Mouse (Mus musculus) 3T3-L1 (cell line): ENCODE results near the gene Ppox.

Experiments used
- DNase-seq: peaks from one replicate; pipeline ENCODE4 v3.0.0-alpha.2; 2015; ENCODE audit warnings: low read depth, low spot score

The Ppox gene

DNA sequence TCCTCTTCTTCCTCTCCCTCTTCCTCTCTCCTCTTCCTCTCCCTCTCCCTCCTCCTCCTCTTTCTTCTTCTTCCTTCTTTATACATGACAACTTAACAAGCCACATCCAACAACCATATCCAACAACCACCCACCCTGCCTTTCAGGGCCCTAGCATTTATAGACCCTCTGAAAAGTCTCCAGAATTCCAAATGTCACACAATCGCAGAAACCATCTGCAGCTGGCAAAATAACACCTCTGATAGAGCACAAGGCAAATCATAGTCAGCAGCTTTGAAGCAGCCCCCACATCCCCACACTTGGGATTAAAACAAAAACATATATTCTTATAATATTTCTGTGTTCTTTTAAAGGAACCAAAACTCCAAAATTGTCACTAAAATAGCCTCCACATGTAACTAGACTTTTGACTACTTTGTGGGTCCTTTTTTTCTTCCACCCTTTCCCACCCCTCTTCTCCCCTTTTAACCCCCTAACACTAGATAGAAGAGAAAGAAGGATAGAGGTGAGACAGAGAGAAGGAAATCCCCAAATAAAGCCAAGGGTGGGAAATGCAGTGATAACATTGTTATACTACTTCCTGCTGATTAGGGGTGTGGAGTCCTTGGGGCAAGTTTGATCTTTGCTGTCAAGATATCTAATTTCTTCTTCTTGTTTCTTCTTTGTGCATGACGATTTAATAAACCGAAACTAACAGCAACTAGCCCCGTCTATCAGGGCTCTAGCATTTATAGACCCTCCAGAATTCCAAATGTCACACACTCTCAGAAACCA lies 14.8 kb downstream of the Ppox start:
- no peak for DNase-seq

DNA sequence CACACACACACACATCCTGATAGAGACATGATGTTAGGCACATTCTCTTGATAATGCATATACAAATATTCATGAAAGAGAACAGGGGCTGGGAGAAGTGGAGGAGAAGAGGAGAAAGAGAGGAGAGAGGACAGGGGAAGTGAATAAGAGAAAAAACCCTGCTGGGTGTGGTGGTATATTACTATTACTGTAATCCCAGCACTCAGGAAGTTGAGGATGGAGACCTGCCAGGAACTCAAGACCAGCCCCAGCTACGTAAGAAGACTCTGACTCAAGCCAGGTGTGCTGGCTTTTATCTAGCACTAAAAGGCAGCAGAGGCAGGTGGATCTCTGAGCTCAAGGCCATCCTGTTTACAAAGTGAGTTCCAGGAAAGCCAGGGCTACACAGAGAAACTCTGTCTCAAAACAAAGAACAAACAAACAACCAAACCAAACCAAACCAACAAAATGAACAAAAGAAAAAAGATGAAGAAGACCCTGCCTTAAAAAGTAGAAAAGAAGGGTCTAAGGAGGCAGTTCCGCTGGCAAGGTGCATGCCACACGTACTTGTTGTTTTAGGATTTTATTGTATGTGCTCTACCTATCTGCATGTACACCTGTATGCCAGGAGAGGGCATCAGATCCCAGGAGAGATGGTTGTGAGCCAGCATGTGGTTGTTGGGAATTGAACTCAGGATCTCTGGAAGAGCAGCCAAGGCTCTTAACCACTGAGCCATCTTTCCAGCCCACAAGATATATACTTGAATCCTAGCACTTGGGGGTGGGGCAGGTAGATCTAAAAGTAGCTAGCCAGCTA lies 17.1 kb downstream of the Ppox start:
- DNase-seq = peak; percentile 57

DNA sequence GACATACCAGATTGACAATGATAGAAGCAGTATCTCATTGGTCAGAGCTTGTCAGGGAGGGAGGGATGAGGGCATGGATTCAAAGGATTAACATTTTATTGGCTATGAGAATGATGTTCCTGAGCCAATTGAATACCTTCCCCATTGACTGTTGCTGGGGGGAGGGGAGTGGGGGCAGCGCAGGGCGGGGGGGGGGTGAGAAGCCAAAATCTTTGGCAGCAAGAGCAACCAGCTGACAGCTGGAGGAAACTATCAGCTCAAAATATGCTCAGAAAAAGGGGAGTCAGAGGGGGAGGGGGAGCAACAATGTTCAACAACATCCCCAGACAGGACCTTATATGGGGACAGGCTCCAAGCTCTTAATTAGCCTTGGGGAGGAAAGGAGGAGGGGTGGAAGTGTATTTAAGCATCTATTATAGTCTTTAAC lies 17.8 kb downstream of the Ppox start:
- DNase-seq = peak; percentile 91

DNA sequence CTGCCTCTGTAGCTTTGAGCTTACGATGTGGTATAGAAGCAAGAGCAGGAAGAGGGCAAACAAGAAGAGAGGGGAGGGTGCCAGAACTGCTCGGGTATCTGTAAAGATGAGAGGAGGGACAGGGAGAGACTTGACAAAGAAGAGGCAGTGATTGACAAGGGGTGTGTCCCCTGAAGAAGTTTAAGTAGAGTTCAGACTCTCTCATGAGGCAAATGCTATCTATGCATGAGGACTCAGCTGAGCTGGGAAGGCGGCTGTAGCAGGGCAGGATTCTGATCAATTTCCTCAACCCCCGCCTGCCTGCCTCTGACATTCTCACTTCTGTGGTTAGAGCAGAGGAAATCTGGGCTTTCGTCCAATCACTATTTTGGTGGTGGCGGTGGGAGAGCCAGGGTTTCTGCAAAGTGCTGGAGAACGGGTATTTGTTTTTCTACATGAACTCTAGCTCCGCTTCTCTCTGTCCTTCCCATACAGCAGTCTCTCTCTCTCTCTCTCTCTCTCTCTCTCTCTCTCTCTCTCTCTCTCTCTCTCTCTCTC lies 18.3 kb downstream of the Ppox start:
- DNase-seq = peak; percentile 94

DNA sequence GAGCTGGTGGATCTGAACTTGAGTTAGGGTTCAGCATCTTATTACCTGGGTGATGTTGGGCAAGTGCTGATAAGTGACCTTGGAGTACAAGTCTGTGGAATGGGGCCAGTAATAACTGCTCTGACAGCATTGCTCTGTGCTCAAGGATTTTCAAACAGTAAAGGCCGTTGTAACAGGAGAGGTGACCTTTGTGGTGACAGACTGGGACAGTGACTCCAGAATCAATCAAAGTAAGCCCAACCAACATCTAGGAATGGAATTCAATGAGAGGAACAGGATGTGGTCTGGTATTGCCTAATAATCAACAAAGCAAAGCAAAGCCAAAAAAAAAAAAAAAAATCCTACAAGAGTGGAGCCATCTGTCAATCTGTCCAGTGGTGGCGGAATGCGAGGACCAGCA lies 20.7 kb downstream of the Ppox start:
- DNase-seq = peak; percentile 19

DNA sequence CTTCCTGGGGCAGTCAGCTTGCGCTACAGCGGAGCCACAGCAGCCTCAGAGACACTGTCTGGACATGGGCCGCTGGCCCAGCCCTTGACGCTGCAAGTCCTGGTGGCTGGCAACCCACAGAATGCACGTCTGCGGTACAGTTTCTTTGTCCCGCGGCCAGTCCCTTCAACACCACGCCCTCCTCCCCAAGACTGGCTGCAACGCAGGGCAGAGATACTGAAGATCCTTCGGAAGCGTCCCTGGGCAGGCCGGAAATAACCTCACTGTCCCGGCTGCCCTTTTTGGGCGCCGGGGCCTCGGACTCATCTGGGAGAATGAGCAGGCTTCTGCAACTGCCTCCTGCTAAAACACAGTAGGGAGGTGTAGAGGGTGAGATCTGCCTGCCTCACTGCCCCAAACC lies 22.1 kb downstream of the Ppox start:
- no peak for DNase-seq

DNA sequence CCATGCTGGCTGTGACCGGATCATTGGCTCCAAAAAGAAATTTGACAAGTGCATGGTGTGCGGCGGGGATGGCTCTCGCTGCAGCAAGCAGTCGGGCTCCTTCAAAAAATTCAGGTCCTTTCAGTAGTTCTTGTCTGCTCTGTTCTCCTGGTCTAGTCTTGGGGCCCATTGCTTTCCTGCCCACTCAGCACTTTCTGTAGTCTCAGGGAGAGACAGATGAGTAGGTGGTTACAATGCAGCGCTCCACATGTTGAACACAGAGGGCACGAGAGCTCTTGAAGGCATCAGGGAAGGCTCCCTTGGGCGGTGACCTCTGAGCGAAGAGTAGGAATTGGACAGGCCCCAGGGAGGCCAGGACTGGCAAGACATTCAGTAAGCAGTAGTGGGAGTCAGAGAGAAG lies 23.2 kb downstream of the Ppox start:
- DNase-seq = no peak

DNA sequence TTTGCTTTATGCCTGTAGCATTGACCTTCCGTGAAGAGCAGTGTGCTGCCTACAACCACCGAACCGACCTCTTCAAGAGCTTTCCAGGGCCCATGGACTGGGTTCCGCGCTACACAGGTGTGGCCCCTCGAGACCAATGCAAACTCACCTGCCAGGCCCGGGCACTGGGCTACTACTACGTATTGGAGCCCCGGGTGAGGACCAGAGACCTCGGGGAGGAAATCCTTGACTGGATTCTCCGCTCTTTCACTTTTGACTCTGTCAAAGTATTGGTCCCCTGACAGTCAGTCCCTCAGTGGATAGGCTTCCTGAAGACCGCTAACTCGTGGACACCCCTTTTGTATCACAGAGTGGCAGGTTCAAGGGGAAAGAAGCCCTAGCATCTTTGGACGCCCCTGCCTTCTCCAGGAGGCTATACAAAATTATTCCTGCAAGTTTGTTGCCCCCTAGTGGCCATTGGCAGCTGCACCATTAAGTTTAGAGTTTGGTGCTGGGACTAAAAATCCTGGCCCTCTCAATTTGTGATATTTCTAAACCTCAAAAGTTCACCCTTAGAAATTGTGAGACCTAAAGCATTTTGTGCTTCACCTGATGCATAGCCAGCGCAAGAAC lies 23.9 kb downstream of the Ppox start:
- peak; percentile 85 for DNase-seq

DNA sequence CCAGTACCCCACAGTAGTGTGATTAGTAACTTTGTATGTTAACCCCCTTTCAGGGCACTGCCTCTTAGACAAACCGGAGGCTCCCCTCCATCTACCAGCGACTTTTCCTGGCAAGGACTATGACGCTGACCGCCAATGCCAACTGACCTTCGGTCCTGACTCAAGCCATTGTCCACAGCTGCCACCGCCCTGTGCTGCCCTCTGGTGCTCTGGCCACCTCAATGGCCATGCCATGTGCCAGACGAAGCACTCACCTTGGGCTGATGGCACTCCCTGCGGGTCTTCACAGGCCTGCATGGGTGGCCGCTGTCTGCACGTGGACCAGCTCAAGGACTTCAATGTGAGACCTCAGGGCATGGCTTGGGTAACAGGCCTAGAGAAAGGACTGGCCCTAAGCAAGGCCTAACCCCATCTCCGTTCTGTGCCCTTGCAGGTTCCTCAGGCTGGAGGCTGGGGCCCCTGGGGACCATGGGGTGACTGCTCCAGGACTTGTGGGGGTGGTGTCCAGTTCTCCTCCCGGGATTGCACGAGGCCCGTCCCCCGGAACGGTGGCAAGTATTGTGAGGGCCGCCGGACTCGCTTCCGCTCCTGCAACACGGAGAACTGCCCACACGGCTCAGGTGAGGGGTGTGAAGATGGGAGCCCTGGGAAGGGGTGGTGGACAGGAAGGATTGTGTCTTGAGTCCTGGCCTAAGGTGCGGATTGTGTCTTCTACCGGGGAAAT lies 24.7 kb downstream of the Ppox start:
- no peak for DNase-seq

DNA sequence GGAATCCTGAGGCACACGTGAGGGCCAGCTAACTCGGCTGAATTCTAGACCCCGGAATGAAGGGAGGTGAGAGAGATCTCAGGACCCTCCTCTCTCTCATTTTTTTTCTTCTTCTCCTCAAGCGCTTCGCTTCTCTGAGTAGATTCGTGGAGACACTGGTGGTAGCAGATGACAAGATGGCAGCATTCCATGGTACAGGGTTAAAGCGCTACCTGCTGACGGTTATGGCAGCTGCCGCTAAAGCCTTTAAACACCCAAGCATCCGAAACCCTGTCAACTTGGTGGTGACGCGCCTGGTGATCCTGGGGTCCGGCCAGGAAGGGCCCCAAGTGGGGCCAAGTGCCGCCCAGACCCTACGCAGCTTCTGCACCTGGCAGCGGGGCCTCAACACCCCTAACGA lies 28.6 kb downstream of the Ppox start:
- no peak for DNase-seq

DNA sequence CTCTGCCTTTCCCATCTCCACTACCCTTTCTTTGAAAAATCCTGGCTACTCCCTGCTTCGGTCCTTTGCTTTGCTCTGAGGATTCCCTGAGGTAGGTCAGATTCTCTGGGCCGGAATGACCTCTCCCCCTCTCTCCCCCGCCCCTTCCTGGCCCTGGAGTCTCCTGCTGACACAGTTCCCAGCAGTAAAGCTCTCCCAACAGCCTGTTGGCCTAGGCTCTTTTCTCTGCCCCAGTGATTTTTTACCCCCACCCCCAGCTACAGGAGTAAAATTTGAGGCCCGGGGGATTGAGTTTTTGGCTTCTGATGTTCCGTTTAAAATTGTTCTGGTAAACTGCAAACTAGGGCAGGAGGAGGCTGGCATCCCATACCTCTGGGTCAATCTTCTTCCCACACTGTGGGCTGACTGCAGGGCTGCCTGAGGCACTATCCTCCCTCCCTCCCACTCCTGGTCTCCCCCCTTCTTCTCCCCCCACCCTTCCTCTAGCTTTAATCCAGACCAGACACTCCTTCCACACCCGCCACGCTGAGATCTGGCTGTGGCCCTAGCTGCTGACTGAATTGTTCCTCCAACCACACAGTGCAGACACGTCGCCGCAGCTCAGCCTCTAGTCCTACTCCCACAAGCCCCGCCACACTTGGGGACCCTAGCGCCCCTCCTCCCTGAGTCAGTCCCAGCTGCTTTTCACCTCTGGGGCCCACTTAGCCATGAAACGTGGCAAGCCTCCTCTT lies 29.2 kb downstream of the Ppox start:
- peak; percentile 57 for DNase-seq

DNA sequence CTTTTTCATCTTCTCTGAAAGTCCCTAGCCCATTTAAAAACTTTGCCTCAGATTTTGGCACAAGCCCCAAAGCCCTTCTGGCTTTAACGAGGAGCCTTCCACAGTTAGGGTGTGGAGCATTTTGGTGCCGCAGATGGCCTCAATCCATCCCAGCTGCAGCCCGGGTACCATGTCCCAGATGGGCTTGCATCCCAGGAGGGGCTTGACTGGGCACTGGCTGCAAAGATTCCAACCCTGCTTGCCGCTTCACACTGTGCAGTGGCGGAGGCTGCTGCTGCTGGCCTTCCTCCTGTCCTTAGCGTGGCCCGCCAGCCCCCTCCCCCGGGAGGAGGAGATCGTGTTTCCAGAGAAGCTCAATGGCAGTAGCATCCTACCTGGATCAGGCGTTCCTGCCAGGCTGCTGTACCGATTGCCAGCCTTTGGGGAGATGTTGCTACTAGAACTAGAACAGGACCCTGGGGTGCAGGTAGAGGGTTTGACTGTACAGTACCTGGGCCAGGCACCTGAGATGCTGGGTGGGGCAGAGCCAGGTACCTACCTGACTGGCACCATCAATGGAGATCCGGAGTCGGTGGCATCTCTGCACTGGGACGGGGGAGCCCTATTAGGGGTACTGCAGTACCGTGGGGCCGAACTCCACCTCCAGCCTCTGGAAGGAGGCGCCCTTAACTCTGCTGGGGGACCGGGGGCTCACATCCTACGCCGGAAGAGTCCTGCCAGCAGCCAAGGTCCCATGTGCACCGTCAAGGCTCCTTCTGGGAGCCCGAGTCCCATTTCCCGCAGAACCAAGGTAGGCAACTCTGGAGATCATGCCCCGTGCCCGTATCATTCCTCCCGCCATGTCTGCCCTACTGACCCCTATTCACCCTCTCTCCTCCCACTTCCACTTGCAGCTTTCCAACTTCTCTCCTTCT lies 30.0 kb downstream of the Ppox start, which contains the start of gene Ndufs2:
Gene Ndufs2 (minus strand): TSS at position 709 of the 914 bp plus-strand sequence.
- DNase-seq = no peak

DNA sequence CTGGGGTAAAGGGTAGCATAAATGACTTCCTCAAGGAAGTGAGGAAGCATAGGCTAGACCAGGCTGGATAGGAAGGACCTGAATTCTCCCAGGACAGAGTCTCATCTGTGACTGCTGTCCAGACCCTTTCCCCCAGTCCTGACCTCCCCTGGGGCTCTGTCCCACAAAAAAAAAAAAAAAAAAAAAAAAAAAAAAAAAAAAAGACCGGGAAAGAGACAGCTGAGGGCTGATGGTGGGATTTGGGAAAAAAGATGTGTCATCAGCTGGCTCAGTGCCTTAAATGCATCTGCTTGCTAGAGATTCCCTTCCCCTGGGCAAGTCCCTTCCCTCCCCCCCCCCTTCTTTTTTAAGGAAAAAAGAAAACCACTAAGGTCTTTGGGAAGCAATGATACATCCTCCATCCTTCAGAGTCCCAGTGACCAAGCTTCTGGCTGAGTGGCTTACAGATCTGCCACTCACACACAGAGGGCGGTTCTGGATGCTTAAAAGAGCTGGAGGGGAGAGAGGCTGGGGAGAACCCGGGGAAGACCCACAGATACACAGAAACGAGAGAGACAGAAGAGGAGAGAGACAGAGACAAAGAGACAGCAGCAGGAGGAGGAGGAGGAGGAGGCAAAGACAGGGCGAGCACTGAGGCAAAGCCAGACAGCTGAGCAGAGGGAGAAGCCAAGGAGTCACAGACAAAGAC lies 30.9 kb downstream of the Ppox start, which contains the start of gene Adamts4:
Gene Adamts4 (plus strand): TSS at position 509 of the 688 bp plus-strand sequence.
- DNase-seq = peak; percentile 94

DNA sequence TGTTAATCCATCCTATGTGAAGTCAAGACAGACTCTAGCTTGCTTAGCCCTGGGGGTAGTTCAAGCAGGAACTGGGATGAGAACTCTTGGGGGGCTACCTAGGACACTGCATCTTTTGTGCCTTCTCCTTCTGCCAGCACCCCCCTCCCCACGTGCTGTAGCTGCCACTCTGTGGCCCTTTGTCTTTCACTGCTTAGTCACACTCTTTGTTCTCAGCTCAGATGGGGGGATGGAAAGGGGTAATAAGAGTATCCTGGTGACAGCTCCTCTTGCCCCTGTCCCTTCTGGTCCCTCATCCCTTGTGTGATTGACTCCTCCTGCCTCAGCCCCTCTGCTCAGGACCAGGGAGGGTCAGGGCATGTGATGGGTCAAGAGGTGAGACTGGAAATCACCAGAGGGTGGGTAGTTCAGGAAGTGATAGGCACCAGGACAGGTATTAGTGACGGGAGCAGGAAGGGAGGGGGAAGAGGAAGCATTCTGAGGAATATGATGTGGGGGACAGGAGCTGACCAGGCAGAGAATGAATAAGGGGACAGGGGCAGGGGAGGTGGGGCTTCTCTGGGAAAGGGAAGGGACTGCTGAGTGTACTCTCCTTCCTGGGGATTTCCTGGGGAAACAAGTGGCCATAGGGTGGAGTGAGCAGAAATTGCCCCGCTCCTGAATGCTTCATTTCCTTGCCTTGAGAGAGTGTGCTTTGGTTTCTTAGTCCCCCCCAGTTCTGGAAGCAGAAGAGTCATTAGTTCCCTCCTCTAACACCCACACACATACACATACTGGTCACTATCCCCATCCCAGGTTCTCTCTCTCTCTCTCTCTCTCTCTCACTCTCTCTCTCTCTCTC lies 32.4 kb downstream of the Ppox start:
- DNase-seq = peak; percentile 47

DNA sequence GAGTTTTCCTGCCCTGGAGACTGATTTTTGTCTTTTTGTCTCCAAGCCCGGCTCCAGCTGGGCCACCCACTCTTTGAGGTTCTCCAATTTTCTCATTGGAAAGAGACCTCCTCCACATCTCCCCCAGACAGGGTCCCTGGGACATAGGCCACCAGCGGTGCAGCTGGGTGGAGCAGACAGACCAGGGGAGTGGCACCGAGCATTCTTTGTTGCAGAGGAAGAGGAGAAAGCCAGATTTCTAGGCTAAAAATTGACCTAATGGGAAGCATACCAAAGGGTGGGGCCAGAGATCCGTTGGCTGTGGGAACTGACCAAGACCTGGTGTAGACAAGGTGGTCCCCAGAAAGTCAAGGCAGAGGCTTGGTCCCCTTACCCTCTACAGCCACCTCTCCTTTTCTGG lies 33.1 kb downstream of the Ppox start:
- peak; percentile 54 for DNase-seq

DNA sequence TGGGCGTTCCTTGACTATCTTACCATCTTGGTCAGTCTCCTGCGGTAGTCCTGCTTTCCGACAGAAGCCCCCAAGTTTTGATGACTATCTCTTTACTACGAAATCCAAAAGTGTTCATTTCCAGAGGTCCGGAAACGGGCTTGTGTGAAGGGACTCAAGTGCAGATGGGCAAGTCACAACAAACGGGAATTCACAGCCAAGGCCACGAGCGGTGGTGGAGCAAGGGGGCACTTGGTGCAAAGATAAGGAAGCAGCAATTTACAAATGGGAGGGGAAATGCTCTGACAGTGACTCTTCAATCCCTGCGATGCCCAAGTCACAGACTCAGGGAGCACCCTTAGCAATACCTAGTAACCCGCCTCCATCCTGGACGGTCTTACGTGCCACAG lies 33.5 kb downstream of the Ppox start:
- DNase-seq = peak; percentile 68

DNA sequence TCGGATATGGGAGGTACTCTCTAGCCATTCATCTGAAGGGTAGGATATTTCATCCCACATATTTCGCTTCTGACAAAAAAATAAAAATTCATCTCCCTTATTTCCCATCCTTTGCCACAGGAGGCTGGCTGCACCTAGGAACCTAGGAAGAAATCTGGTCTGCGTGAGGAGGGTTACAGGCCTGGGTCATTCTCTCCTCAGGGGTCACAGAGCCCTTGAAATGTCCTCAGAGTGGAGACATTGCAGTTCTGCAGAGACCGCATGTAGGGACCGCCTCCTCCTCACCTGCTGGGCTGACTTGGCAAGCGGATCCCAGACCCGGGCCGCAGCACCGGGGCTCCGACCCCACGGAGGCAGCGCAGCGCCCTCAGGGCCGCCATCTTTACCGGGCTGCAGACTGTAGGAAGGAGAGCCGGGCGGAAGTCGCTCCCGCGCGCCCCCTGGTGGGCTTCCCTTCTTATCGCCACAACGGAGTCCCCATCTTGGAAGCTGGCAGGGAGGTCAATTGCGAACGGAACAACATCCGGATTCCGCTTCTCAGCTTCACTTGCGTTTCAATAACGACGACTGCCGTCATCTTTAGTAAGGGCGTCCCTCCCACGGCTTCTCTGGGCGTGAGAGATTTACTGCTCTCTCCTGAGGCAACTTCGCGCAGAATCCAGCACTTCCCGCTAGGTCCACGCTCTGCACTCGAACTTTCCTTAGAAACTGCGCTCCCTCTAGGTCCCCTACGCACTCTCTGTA lies 34.1 kb downstream of the Ppox start:
- DNase-seq = peak; percentile 99
